Mouse (Mus musculus) liver, embryonic 14.5 days (tissue): ENCODE measurements around the gene Phf23. TPM values are rescaled to one million over a fixed set of nuclear protein-coding genes. Genes with fewer than 3 reads are reported as not detected.

Experiments
- ATAC-seq: fragments of 200-750 bp; cut with Nextera tagmentation; 2 replicates; pipeline ENCODE4 v1.8.0; 2017; ENCODE audit warnings: moderate number of reproducible peaks, mild to moderate bottlenecking, moderate library complexity; ENCODE audit not compliant: insufficient read depth
- DNase-seq, 3 experiments: peaks; one replicate each; pipeline ENCODE4 v3.0.0-alpha.2; 2012 to 2013; ENCODE audit warnings: low read depth in 3 of 3, low spot score in 3 of 3
- H3K27ac ChIP-seq: fragments of 300-500 bp; sonication (generic); 2 replicates; pipeline ENCODE4 v1.5.1; 2014; ENCODE audit warnings: moderate library complexity, mild to moderate bottlenecking, control low read depth, inconsistent platforms
- H3K27me3 ChIP-seq: fragments of 300-500 bp; sonication (generic); 2 replicates; pipeline ENCODE4 v1.6.1; 2014; ENCODE audit warnings: mild to moderate bottlenecking, low read length, moderate library complexity; ENCODE audit not compliant: control insufficient read depth, insufficient read depth
- H3K36me3 ChIP-seq: fragments of 300-500 bp; sonication (generic); replicated peaks from 2 replicates; pipeline ENCODE4 v1.6.1; 2014; ENCODE audit warnings: low read depth; ENCODE audit not compliant: control insufficient read depth, insufficient read depth
- H3K4me1 ChIP-seq, 2 experiments: fragments of 200-500 bp in 1 of 2; fragments of 300-500 bp in 1 of 2; sonication (generic) in 1 of 2; replicated peaks; 2 replicates each; pipeline ENCODE4 v1.6.1; 2012 to 2014; ENCODE audit warnings: antibody characterized with exemption in 1 of 2, inconsistent platforms in 1 of 2, low read length in 1 of 2; ENCODE audit not compliant: control insufficient read depth in 2 of 2, insufficient read depth in 2 of 2
- H3K4me2 ChIP-seq: fragments of 300-500 bp; sonication (generic); 2 replicates; pipeline ENCODE4 v1.6.1; 2014; ENCODE audit warnings: low read depth, mild to moderate bottlenecking, control low read depth, moderate library complexity
- H3K4me3 ChIP-seq, 2 experiments: fragments of 200-500 bp in 1 of 2; fragments of 300-500 bp in 1 of 2; sonication (generic) in 1 of 2; 2 replicates each; pipeline ENCODE4 v1.5.1; 2012 to 2014; ENCODE audit warnings: low read depth in 2 of 2, low read length in 2 of 2, mild to moderate bottlenecking in 2 of 2, control low read depth in 1 of 2, inconsistent platforms in 1 of 2, moderate library complexity in 1 of 2; ENCODE audit not compliant: insufficient read depth in 1 of 2
- H3K9ac ChIP-seq: fragments of 300-500 bp; sonication (generic); replicated peaks from 2 replicates; pipeline ENCODE4 v1.6.1; 2014; ENCODE audit warnings: mild to moderate bottlenecking, control low read depth, moderate library complexity
- H3K9me3 ChIP-seq: fragments of 300-500 bp; sonication (generic); 2 replicates; pipeline ENCODE4 v1.6.1; 2016; ENCODE audit warnings: low read length, mixed read lengths; ENCODE audit not compliant: control insufficient read depth
- CTCF ChIP-seq: IDR thresholded peaks from 2 replicates; pipeline ENCODE4 v1.5.1; 2016; ENCODE audit warnings: antibody characterized with exemption, low read depth, control low read depth
- EP300 ChIP-seq: IDR thresholded peaks from 2 replicates; pipeline ENCODE4 v1.6.1; 2016; ENCODE audit warnings: antibody characterized with exemption, low read depth
- WGBS: fragments of 180-500 bp; shearing (Covaris S2); extraction: QIAGEN DNeasy Blood & Tissue Kit; methylation state at CpG from one replicate; pipeline ENCODE4 v1.1.7; 2014; ENCODE audit not compliant: insufficient replicate concordance; 5-methylcytosine and 5-hydroxymethylcytosine counted together
- polyA plus RNA-seq, 2 experiments: library from polyadenylated mRNA; depleted of rRNA in 1 of 2; stranded (reverse) in 1 of 2; unstranded in 1 of 2; fragments of >200 nt; fragmentation: Nextera tagmentation in 1 of 2; extraction: Ambion mirVana in 1 of 2; gene quantifications; 2 replicates each; pipeline versions ENCODE4 v1.2.1 to v1.2.3; 2012 to 2014

The Phf23 gene
- polyA plus RNA-seq, 2 experiments: 12.1 to 14.8 TPM

DNA sequence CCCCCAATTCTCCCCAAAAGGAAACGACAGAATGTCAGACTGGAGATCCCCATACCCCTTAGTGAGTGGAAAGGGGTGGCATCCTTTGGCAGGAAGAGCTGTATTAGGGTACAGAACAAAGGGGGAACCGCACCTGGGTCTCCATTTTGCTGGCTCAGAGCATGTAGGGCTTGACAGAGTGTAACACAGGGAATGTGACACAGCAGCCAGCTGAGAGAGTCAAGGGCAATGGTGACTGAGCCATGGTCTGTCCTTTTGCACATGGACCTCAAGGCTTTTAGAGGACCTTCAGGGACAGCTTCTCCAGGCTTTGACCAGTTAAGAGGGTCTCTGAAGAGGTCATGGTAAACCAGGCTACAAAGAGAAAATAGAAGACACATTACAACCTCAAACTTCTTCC lies 20.7 kb upstream of the Phf23 start:
- Histone ChIP-seq H3K9me3 (no peaks in the 10 kb centered on the region), H3K9ac (no peak overlapping the region), H3K27ac (no peak overlapping the region), H3K36me3 (peaks cover 16% of the 10 kb centered on the region), H3K4me2 (no peak overlapping the region), H3K4me3 (no peak overlapping the region), H3K27me3 (no peaks in the 10 kb centered on the region), H3K4me1 (peaks cover 0 to 5% of the 10 kb centered on the region in 2 experiments; a peak in 3 of 4 replicates)
- 63% methylated on average over 2 of the region's 2 CpGs for WGBS
- no peak for TF ChIP-seq EP300
- ATAC-seq (no peak), DNase-seq (no peak)

DNA sequence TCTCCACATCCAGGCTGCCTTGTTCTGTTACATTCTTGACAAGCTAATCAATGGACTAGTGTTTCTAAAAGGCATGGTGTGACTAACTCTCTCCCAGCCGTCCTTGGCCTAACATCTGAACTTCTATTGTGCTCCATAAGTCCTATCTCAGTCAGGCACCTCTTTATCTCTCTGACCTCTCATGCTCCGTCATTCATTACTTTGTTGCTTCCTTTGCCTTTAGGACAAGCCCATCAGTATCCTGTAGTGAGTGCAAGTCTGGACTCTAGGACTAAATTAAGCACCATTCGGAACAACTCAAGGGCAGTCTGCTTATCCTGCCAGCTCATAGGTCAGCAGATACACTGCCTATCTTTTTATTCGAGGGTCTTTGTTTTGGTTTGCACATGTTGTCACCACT lies 19.3 kb upstream of the Phf23 start:
- ATAC-seq: no peak
- no peak overlapping the region for H3K9ac ChIP-seq
- peaks cover 0 to 5% of the 10 kb centered on the region in 2 experiments; a peak in 3 of 4 replicates for H3K4me1 ChIP-seq
- H3K27ac ChIP-seq: no peak overlapping the region
- H3K36me3 ChIP-seq: peaks cover 16% of the 10 kb centered on the region
- no peak overlapping the region for H3K4me3 ChIP-seq
- no peak for DNase-seq
- no peak for TF ChIP-seq CTCF
- TF ChIP-seq EP300: no peak
- 57% methylated on average over 4 of the region's 4 CpGs for WGBS
- H3K4me2 ChIP-seq: no peak overlapping the region
- no peaks in the 10 kb centered on the region for H3K27me3 ChIP-seq
- H3K9me3 ChIP-seq: no peaks in the 10 kb centered on the region

DNA sequence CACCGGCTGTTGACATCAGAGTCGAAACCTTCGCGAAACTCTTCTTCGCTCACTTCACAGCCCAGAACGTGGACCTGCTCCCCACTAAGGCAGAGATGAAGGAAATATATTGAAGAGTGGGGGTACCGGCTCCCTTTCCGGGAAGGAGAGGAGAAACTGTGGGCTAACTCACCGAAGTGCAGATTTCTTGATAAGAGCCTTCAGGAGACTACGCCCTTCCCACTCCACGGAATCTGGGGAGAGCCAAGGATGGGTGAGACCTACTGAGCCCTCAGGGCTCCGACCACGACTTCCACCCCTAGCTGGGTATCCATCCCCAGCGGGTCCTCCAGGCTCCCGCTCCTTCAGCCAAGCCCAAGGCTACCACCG lies 15.8 kb upstream of the Phf23 start:
- Histone ChIP-seq H3K4me1 (peaks cover 15 to 18% of the 10 kb centered on the region in 2 experiments), H3K27me3 (no peaks in the 10 kb centered on the region), H3K4me3 (peak overlapping the region; percentile 97 to 98), H3K9ac (peak overlapping the region; percentile 98), H3K4me2 (peak overlapping the region; percentile 95), H3K36me3 (peaks cover 18% of the 10 kb centered on the region), H3K9me3 (no peaks in the 10 kb centered on the region), H3K27ac (peak overlapping the region; percentile 89)
- ATAC-seq (peak; percentile 38), DNase-seq (peak in 1 of 3 experiments; percentile 45)
- WGBS: 2% methylated on average over 16 of the region's 16 CpGs
- TF ChIP-seq CTCF (no peak), EP300 (no peak)

- peak; percentile 97 to 98 (median 97) for DNase-seq
- Histone ChIP-seq H3K4me2 (peak overlapping the region; percentile 95), H3K4me1 (peaks cover 15 to 18% of the 10 kb centered on the region in 2 experiments), H3K27me3 (no peaks in the 10 kb centered on the region), H3K36me3 (peaks cover 22% of the 10 kb centered on the region), H3K9ac (peak overlapping the region; percentile 98), H3K4me3 (peak overlapping the region; percentile 97 to 98), H3K27ac (peak overlapping the region; percentile 89), H3K9me3 (no peaks in the 10 kb centered on the region)
- TF ChIP-seq EP300: peak; percentile 3; the same call in 1 of the 2 replicates
- no peak for TF ChIP-seq CTCF
- ATAC-seq: peak; percentile 91
- WGBS: under 1% methylated on average over 52 of the region's 60 CpGs
Measured at GRCm38 (mm10) chr11:69980196-69981140, 15.1 kb upstream of the Phf23 start.

DNA sequence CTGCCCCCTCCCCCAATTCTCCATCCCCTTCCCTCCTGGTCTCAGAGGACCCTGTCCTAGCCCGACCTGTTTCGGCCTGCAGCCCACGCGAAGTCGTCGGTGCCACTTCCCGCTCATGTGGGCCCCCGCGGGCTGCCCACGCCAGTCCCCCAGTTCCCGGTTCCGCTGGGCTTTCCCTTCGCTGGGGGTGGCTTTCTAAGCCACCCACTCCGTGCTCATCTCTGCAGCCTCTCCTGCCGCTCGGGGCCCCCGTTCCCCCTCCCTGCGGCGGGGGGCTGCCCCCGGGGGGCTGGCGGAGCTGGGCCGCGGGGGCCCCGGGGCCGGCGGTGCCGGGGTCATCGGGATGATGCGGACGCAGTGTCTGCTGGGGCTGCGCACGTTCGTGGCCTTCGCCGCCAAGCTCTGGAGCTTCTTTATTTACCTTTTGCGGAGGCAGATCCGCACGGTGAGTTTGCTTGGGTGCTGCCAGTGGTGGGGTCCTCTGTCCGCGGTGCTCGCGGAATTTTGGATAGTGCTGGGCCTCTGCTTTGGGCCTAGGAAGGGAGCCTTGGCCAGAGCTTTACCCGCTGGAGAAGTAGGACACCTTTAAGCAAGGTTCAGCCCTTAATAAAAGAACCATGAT lies 14.3 kb upstream of the Phf23 start, which contains the start of gene Ctdnep1:
Gene Ctdnep1, plus strand, starts transcription at position 16 of the 622 bp plus-strand sequence.
- WGBS: under 1% methylated on average over 40 of the region's 43 CpGs
- DNase-seq (no peak), ATAC-seq (no peak)
- TF ChIP-seq EP300 (no peak), CTCF (no peak)
- Histone ChIP-seq H3K9me3 (no peaks in the 10 kb centered on the region), H3K4me3 (peak within 1 kb of the TSS; percentile 97 to 98), H3K36me3 (peaks cover 27% of the 10 kb centered on the region), H3K4me1 (peaks cover 15 to 18% of the 10 kb centered on the region in 2 experiments), H3K27me3 (no peaks in the 10 kb centered on the region), H3K9ac (peak within 1 kb of the TSS; percentile 98), H3K4me2 (peak within 1 kb of the TSS; percentile 95), H3K27ac (peak within 1 kb of the TSS; percentile 89)
